Mouse (Mus musculus) urinary bladder, postnatal 10 days (tissue): ENCODE results near the gene Dennd6a.
A peak's percentile ranks its signal among the peaks of the same experiment; 100 is the strongest.
"Not testable (repeated sequence)": the region's sequence is repeated elsewhere in the genome, so short reads cannot be mapped to it uniquely, and the experiment has no call there.

ENCODE experiments used
- DNase-seq: peaks from one replicate; pipeline ENCODE4 v3.0.0; 2022; ENCODE audit warnings: low spot score

The Dennd6a gene

DNA sequence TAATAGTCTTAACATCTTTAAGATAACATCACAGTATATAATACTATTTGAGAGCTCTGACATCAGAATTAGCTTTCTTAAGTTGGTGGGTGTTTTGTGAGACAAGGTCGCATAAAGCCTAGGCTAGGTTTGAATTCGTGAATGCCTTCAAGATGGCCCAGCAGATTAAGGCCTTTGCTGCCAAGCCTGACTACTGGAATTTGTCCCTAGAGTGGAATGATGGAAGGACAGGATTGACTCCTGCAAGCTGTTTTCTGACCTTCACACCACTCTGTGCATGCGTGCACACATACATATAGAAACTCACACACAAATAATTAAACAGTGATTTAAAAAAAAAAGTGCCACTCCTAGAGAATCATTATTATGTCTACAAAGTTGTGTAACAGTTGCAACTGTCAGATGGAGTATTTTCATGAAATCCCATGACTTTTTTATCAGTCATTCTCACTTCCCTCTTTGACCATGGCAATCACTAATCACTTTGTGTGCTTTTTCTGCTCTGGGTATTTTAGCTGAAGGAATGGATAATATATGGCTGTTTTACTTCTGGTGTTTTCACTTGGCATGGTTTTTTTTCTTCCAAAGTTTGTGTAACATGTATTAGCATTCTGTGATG is 69.5 kb downstream of the Dennd6a start:
- no peak for DNase-seq

DNA sequence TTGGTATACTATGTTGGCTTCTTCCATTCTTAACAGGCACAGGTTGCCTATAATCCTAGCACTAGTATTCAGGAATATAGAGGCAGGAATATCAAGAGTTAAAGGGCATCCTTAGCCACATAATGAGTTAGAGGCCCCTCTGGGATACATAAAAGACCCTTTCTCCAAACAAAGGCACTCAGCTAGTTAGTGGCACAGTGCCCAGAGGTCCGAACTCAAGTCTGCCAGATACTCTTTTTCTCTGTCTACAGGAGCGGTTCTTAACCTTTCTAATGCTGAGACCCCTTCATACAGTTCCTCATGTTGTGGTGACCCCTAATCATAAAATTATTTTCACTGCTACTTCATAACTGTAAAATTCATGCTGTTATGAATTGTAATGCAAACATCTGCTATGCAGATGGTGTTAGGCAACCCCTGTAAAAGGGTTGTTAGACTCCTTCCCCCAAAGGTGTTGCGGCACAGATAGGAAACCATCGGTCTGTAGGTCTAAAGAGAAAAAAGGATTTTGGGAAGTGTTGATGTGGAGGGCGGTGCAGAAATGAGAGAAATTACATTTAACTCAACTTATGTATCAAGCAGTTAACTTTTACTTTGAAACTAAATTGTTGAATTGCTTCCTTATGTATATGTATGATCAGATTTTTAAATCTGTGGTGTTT is 72.5 kb downstream of the Dennd6a start:
- no peak for DNase-seq

DNA sequence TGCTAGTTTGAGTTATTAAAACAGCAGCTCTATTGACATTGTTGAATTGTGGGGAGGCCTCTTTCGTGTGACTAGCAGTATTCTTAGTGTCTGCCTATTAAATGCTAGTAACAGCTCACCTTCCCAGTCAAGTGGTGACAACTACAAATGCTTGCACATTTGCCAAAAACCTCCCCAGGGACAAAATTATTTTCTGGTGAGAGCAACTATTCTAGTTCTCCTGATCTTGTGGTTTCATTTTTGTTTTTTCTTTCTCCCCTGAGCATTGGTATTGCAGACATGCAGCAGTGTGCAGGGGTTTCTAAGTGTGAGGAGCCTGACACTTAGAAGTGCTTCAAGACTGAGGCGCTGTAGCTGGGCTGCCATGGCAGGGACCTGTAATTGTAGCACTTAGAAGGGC is 74.2 kb downstream of the Dennd6a start:
- DNase-seq: no peak

DNA sequence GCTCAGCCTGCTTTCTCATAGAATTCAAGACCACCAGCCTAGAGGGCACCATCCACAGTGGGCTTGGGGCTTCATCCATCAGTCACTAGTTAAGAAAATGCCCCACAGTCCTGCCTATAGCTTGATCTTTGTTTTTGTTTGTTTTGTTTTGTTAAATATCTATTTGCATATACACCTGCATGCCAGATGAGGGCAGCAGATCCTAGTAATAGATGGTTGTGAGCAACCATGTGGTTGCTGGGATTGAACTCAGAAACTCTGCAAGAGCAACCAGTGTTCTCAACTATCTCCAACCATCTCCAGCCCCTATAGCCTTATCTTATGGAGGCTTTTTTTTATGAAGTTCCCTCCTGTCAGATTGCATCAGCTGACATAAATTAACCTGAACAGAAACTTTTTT is 78.2 kb downstream of the Dennd6a start:
- DNase-seq: no peak

DNA sequence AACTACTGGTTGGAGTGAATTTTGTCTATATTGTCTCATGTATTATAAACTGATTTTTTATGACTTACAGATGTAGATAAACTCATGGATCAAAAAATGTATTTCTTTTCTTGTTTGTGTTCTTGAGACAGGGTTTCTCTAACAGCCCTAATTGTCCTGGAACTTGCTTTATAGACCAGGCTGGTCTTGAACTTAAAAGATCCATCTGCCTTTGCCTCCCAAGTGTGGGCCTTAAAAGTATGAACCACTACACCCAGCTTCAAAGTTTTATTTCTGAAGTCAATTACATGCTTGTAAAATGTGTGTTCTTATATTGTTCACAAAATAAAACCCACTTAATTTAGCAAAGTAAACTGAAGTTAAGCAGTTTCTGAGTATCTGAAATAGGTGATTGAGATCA is 84.5 kb downstream of the Dennd6a start:
- no peak for DNase-seq

DNA sequence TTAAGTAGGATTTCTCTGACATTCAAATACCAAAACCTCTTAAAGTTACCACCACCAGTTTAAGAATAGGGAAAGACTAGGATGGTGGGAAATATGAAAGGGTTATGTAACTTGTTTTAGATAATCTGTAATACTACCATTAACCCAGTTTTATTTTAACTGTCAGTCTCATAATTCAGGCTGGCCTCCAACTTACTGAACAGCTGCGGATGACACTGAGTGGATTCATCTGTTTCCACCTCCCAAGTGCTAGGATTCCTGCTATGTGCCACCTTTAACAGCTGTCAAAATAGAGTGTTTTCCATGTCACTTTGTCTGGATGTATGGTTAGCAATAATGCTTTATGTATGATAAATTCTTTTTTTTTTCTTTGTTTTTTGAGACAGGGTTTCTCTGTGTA is 86.6 kb downstream of the Dennd6a start:
- DNase-seq: no peak

DNA sequence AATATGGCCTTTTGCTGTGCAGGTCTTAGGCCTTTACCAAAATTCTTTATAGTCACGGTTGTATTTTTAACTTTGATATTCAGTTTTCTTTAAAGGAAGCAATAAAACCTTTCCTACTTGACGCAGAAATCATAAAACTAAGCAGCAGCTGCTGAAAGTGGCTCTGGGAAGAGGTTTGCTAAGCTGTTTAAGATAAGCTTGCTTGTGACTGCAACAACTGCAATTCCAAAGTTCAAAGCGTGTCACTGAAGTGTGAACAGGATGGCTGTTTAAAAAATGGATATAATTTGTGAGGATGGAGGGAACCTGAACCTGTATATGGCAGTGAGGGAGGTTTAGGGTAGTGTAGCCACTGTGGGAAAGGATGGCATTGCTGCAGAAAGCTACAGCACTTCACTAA is 88.4 kb downstream of the Dennd6a start:
- DNase-seq: no peak

DNA sequence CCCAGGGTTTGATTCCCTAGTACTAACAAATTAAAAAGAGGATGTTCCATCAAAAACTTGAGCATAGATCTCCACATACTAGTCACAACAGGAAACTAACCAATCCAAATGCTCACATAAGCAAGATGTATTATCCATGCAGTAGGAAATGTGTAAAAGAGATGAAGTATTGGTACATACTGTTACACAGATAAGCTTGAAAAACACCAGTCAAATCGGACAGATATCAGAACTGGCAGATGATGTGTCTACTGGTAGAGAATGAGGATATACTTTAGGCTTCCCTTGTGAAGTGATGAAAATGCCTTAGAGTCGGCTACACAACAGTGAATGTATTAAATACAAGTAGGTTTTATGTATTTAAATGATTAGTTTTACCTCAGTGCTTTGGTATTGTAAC is 88.8 kb downstream of the Dennd6a start:
- no peak for DNase-seq

DNA sequence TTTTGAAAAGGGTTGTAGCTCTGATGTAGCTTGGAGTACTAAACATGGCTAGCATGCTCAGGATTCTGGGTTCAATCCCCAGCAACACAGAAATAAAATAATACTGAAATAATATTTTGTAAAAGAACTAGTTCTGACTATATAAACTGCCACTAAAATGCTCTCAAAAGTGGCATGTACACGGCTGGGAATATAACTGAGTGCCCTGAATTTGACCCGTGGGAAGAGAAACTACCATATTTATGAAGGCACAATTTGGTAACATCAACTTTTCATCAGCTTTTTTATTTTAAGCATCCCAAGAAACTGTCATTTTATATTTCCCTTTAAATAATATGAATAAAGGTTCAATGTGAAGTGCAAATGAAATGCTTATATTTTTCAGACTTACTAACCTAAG is 90.2 kb downstream of the Dennd6a start:
- DNase-seq: no peak

DNA sequence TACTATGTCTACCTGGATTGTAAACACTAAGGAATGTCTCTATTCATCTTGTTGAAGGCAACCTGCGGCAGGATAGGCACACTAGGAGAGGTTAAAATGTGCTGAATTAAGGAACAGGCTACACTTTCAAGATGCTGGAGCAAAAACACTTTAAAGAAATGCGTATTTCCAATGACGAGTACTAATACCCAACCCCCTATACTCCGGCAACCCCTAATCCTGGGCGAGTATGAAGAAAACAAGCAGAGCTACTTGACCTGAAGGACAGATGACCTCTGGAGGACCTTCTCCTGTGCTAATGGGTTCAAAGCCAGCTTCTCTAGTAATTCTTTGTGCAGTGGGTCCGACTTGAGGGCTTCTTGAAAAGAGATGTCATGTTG is 94.3 kb downstream of the Dennd6a start:
- no peak for DNase-seq

DNA sequence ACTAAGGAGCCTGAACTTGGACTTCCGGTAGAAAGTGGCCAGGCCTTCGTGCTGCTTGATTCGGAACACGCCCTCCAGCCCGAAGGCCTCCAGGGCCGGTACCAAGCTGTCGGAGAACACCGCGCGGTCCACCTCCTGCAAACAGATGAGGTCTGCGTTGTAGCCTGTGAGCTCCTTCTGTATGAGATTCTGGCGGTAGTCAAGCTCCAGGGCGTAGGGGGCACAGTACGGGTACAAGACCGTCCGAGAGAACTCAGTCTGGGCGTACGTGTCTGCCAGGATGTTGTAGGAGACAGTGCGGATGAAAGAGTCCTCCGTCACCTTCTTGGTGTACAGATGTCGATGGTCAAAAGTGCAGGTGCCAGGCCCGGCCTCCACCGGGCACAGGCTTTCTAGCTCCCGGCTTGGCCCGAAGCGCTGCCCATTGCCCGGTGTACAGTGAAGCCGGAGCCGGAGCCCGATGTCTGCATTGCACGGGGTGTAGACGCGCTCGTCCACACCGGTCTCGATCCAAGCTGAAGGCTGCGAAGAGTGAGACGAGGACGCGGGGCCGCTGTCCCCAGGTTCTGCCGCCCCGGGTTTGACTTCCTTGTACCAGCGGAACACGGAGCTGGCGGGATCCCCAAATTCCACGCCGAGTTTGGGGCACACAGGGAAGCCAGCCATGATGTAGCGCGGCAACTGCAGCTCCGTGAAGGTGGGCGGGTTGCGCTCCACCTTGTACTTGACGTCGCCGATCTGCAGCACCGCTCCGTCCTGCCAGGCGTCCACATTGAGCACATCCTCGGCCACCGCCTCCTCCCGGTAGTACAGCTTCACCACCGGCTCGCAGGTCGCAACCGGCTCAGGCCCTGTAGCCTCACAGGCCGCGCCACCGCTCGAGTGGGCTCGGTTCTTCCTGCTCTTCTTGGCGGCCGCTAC is 95.0 kb downstream of the Dennd6a start:
- no peak for DNase-seq

DNA sequence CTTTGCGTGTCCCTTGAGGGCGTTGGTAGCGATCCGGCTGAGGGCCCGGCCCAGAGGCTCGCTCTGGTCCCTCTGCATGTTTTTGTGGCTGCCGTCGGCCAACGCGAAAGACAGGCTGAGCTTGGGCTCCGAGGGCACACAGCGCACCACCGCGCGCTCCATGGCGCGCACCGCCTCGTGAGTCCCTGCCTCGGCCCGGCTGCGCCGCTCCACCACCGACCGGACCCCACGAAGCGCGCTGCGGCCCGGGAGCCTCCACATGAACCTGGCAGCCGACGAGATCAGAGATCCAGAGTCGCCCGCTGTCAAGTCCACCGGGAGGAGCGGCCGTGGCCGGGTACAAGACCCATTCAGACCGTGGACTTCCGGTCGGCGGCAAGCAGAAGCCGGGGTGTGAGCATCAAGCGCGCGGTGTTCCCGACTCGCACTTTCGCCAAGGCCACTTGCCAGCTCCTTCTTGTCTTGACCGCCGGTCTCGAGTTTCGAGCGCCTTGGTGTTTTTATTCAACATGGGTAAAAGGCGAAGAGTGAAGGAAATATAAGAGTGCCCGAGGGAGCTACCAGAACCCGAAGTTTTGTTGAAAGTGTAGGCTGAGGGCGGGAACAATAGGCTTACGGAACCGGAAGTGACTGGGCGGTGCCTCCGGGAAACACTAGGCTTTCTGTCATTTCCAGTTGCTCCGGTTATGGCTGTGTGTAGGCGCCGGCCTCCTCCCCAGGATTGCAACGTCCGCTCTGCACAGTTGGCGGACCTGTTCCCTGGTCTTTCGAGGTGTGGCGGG is 95.8 kb downstream of the Dennd6a start, which contains the start of gene Pde12:
Gene Pde12, minus strand, starts transcription at position 592 of the 782 bp plus-strand sequence.
- peak; percentile 46 for DNase-seq

DNA sequence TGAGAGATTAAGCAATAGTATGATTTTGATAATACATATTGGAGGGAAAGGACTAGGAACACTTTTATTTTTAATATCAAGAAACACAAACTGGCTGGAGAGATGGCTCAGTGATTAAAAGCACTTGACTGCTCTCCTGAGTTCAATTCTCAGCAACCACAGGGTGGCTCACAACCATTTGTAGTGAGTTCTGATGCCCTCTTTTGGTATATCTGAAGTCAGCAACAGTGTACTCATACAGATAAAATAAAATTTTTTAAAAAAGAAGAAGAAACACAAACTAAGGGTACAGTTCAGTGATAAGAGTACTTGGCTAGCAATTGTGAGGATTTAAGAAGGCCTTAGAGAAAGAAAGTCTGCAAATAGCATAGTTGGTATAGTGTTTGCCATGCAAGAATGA is 97.3 kb downstream of the Dennd6a start:
- no peak for DNase-seq

DNA sequence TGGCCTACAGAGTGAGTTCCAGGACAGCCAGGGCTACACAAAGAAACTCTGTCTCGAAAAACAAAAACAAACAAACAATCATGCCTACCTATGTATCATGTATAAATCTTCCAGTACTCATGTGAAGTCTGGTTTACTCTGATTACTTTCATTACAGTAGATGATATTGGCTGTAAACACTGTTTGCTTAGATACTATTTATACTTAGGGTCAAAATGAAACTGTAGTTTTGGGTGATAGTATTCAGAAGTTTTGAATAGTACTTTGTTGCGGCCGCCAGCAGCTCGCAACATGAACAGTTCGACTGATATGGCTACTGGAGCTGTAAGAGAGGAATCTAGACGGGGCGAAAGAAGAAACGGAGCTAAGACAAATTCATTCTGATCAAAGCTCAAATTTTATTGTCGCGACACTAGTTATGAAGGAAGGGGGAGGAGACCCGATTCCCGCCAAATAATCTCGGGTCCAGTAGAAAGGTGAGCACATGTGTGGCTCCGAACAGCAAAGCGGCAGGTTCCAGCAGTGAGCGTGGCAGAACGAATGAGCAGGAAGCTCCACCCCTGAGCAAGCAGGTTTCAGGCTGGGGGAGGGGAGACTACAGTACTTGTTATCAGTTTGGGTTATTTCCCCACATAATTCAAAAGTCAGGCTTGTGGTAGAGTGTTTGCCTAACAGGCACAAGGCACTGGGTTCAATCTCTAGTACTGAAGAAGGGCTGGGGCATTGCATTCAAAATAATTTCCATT is 98.4 kb downstream of the Dennd6a start:
- DNase-seq: not testable (repeated sequence)

DNA sequence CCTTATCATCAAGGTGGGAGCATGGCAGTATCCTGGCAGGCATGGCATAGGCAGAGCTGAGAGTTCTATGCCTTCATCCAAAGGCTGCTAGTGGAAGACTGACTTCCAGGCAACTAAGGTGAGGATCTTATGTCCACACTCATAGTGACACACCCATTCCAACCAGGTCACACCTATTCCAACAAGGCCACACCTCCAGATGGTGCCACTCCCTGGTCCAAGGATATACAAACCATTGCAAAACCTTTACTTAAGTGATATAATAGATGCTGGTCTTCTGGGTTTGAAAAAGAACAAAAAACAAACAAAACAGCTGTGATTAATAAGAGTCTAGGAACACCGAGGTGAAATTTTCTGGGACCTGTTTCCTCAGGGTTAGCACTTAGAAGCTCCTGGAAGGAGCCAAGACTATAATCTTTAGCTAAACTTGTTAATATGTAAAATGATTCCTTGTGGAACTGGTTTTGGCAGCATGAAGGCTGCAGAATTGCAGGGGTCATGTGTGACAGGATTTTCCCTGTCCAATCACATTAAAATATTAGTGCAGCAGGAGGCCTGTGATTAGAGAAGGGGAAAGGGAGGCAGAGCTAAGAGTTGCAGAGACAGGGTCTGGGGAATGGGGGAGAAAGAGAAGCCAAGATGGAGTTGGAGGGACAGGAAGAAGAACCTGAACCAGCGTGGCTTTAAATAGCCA is 101.0 kb downstream of the Dennd6a start:
- not testable (repeated sequence) for DNase-seq

DNA sequence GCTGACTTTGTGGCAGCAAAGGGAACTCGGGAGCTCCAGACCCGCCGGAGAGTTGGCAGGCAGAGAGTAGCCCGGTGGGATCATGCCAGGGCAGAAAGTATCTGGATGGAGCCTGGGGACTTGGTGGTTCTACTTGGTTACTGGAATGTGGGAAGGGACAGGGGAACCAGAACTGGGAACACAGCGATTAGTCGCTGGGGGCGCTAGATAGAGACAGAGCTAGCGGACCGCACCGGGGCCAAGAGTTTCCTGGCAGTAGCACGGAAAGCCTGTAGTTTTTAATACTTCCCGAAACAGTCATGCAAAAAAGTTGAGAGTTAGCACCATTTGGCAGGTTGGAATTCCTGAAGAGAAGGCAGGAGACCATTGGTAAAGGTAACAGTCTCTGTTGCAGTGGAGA is 101.7 kb downstream of the Dennd6a start:
- DNase-seq: no peak

DNA sequence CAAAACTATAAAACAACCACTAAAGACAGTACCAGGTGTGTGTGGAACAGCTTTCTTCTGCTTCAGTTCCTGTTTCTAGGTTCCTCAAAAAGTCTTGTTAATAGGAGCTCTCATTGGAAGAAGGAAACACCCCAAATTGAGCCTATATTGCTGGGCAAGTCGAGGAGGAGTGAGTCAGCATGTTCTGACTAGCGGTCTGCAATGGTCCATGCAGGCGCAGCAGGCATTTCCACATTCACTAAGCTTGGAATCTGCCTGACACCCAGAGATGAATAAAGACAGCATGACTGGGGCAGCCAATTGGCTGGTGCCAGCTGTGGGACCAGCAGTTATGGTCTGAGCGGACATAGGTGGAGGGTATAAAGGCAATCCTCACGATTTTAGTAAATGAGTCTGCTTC is 102.1 kb downstream of the Dennd6a start:
- DNase-seq: no peak
